Mouse (Mus musculus) lung, postnatal 4 days (tissue): ENCODE measurements around the gene Tbc1d9b.

Experiments used
- DNase-seq, 2 experiments: peaks; one replicate each; pipeline ENCODE4 v3.0.0; 2021

Tbc1d9b gene

DNA sequence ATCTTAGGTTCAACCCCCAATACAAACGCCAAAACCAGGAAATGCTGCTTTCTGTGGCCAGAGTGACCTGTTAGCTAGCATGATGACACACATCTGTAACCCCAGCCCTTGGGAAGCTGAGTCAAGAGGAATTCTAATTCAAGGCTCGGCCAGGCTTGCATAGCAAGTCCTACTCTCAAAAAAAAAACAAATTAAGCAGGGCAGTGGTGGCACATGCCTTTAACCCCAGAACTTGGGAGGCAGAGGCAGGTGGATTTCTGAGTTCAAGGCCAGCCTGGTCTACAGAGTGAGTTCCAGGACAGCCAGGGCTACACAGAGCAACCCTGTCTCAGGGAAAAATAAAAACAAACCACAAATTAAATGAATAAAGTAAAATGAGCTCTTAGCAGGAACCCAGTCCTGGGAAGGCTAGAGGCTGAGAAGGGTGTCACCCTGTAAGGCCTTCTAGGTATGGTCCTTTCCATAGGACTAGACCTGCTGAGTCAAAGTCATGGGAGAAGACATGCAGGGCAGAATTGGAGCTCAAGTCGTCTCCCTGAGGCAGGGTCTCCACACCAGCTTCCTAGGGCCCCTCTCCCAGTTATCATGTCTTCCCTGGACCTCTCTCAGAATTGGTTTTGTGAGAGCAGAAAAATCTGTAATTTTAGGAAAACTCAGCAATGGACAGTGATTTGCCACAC is 81.0 kb downstream of the Tbc1d9b start:
- no peak for DNase-seq

DNA sequence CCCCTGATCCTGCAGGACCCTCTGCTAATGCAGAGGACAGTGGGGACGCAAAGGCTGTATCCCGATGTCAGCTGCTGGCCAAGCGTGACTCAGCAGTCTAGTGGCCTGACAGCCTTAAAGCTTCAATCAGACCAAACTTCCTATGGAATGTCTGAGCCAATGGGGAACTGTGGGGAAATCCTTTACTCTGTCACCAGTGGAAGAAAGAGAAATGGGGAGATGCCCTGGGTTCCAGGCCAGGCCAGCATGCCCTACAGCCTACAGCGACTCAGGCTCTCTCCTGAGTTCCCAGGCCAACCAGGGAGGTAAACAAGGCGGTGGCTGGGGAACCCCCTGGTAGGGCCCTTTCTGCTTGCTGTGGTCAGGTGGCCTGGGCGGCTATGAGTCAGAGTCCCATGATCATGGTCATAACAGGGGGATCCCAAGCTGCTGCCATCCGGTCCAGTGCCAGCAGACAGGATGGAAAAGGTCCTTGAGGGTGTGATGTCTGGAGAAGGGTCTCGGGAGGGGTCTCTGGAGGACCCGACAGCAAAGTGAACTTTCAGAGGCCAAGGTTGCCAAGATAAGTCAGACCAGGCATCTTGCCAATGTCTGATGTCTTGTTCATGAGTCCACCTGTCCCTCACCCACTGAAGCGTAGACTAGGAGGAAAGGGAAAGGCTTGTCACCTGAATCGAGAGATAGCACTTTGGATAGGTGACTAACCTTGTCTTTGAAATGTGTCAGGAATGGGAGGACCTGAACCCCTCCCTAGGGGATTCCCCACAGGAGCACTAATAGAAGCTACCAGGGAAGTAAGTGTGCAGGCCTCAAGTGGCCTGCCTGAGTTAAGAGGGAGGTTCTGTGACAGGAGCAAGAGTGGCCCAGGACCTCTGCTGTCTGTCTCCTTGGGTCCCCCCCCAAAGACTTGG is 81.9 kb downstream of the Tbc1d9b start:
- DNase-seq: peak; percentile 80 to 87

DNA sequence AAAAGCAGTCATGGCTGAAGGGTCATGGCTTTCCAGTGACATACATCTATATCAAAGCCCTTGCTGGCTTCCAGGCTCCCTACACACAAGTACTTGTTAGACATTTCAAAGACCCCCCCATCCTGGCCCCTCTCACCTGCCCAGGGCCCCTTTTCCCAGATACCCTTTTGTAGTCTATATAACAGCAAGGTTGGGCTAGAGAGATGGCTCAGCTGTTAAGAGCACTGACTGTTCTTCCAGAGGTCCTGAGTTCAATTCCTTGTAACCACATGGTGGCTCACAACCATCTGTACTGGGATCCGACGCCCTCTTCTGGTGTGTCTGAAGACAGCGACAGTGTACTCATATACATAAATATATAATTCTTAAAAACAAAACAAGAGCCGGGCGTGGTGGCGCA is 83.4 kb downstream of the Tbc1d9b start:
- DNase-seq: no peak

DNA sequence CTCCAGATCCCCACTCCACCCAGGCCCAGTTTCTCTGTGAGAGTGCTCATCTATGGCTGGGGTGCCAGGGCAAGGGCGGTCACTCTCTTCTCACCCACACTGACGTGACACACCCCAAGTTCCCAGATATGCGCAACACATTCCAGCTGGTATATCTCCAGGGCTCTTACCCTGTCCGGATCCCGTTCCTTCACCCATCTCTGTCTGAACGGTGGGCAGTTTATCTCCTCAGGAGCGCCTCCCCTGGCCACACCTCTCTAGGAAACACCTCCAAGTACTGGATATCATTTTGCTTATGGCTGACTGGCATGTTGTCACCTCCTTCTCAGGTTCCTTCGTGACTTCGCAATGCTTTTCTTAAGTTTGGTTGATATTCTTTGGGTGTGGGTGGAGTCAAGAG is 84.4 kb downstream of the Tbc1d9b start:
- no peak for DNase-seq

DNA sequence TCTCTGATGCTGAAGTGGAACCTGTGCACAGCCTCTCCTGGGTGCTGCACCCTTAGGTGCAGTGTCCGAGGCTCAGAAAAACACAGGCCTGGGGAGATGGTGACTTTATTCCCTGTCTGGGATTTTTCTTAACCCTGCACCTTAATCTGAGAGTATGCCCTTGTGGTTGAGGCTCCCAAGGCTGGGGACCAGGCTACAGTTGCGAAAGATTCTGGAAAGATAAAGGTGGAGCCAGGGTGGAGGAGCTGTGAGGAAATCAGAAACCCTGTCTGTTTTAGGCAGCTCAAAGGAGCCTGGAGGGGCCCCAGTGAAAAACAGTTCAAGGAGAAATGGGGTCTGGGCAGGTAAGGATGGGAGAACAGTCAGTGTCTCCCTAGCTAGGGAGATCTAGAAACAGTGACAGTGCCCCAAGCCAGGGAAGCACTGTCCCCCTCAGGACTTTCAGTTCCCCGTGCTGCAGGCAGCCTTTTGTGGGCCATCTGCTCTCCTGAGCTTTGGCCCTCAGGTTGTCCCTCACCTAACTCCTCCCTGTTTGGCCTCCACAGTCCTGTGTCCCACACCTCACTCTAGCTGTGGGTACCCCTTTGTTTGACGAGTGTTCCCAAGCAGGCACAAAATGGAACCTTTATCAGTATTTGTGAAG is 85.6 kb downstream of the Tbc1d9b start:
- no peak for DNase-seq

DNA sequence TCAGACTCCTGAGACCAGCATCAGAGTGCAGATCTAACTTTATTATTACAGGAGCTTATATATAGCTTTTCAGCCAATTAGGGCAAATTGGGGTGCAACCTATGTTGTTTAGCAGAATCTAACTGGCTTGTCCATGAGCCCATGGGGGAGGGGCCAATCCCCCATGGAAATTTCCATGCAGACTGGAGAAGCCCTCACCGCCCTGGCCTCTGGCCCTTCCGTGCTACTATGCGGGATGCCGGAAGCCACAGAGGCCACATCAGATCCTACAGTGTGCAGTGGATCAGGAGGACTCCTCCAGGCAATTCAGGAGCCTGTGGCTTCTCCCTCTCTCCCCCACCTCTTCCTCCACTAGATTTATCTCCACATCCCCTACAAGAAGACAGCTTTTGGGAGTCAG is 86.6 kb downstream of the Tbc1d9b start:
- no peak for DNase-seq

DNA sequence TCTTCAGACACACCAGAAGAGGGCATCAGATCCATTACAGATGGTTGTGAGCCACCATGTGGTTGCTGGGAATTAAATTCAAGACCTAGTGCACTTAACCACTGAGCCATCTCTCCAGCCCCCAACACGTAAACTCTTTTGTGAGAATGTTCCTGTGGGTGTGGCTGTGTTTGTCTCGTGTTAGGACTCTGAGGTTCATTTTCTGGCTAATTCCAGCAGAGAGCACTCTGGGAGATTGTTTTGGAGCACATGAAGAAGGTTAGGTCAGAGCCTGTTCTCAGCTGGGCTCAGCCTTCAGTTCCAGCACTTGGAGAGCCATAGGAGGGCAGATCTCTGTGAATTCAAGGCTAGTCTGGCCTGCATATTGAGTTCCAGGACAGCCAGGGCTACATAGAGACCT is 88.6 kb downstream of the Tbc1d9b start:
- DNase-seq: no peak
